Comparison of ENCODE assay signal across 10 mouse cellular contexts in the genomic region with DNA sequence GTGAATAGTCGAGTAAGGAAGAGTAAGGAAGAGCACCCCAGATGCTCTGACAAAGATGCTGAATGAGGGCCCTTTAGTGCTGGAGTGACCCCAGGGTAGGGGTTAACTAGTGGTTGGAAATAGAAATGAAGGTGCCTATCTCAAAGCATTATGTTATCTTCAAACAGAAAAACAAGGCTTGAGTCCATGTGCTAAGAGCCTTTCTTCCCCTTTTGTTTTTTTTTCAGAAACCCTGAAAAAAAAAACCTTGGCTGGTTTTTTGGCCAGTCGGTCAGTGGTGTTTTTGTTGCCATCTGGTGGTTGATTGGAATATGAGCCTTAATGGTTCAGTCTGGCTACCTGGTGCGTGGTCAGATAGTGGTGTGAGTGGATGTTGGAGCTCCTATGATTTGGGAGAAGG. TPM values are rescaled to one million over a fixed set of nuclear protein-coding genes. Genes with fewer than 3 reads are reported as not detected.
DNase-seq lines count a peak whose midpoint lies in the region; ATAC-seq and TF ChIP-seq lines count a peak whose summit lies in the region.
"Had no signal": no experiment of that assay in that cellular context is flagged by ENCODE, and none has a peak within 500 bp of the region (broad histone marks: within the 10 kb centered on the region; RNA-seq: fewer than 3 reads in every experiment).

No protein-coding gene starts in this region.

- TF ChIP-seq CTCF in forebrain, postnatal 0 days (IDR thresholded peaks at IDR 0.05; ENCODE audit: low read depth): peak; percentile 67
- TF ChIP-seq CTCF in lung, embryonic 14.5 days (IDR thresholded peaks at IDR 0.05; ENCODE audit: low read depth): peak; percentile 62

- no peaks in the 10 kb centered on the region for H3K4me1 ChIP-seq in forebrain, postnatal 0 days (ENCODE audit: insufficient read depth)
- H3K4me1 ChIP-seq in forebrain, embryonic 13.5 days: no peaks in the 10 kb centered on the region
- peaks cover 3% of the 10 kb centered on the region; the same call in 1 of the 2 replicates for H3K4me1 ChIP-seq in lung, embryonic 14.5 days (ENCODE audit: insufficient read depth)
- H3K4me1 ChIP-seq in liver, embryonic 11.5 days (replicated peaks; ENCODE audit: control insufficient read depth, insufficient read depth, low read length): no peaks in the 10 kb centered on the region
- H3K4me1 ChIP-seq: embryonic facial prominence, embryonic 15.5 days had no signal

- no peak overlapping the region for H3K27ac ChIP-seq in forebrain, postnatal 0 days (ENCODE audit: low read depth, low read length)
- H3K27ac ChIP-seq in forebrain, embryonic 13.5 days: no peak overlapping the region
- no peak overlapping the region for H3K27ac ChIP-seq in lung, embryonic 14.5 days (ENCODE audit: low read depth)
- no peak overlapping the region for H3K27ac ChIP-seq in liver, embryonic 11.5 days (ENCODE audit: low read depth, low read length)
- H3K27ac ChIP-seq: embryonic facial prominence, embryonic 15.5 days had no signal

- H3K4me2 ChIP-seq in forebrain, postnatal 0 days (ENCODE audit: low read depth): no peak overlapping the region
- H3K4me2 ChIP-seq in forebrain, embryonic 13.5 days: no peak overlapping the region
- H3K4me2 ChIP-seq in lung, embryonic 14.5 days: no peak overlapping the region
- no peak overlapping the region for H3K4me2 ChIP-seq in liver, embryonic 11.5 days
- H3K4me2 ChIP-seq: embryonic facial prominence, embryonic 15.5 days had no signal

- no peaks in the 10 kb centered on the region for H3K9me3 ChIP-seq in forebrain, postnatal 0 days (ENCODE audit: low read length)
- H3K9me3 ChIP-seq in forebrain, embryonic 13.5 days (replicated peaks): no peaks in the 10 kb centered on the region
- no peaks in the 10 kb centered on the region for H3K9me3 ChIP-seq in lung, embryonic 14.5 days (ENCODE audit: low read depth, low read length)
- no peaks in the 10 kb centered on the region for H3K9me3 ChIP-seq in liver, embryonic 11.5 days (ENCODE audit: control insufficient read depth, low read length)
- H3K9me3 ChIP-seq: embryonic facial prominence, embryonic 15.5 days had no signal

- WGBS in forebrain, postnatal 0 days: 20% methylated on average over 3 of the region's 3 CpGs
- WGBS in forebrain, embryonic 13.5 days: 21% methylated on average over 3 of the region's 3 CpGs
- 23% methylated on average over 3 of the region's 3 CpGs for WGBS in lung, embryonic 14.5 days
- WGBS in liver, embryonic 11.5 days: 28% methylated on average over 3 of the region's 3 CpGs

- H3K4me3 ChIP-seq in forebrain, postnatal 0 days (ENCODE audit: low read depth, low read length): no peak overlapping the region
- H3K4me3 ChIP-seq in forebrain, embryonic 13.5 days: no peak overlapping the region
- no peak overlapping the region for H3K4me3 ChIP-seq in lung, embryonic 14.5 days (ENCODE audit: low read depth, low read length)
- no peak overlapping the region for H3K4me3 ChIP-seq in liver, embryonic 11.5 days (ENCODE audit: low read depth, low read length)
- H3K4me3 ChIP-seq: embryonic facial prominence, embryonic 15.5 days had no signal

- H3K27me3 ChIP-seq in forebrain, postnatal 0 days (ENCODE audit: insufficient read depth, low read length): no peaks in the 10 kb centered on the region
- H3K27me3 ChIP-seq in forebrain, embryonic 13.5 days: no peaks in the 10 kb centered on the region
- H3K27me3 ChIP-seq in lung, embryonic 14.5 days (ENCODE audit: insufficient read depth, low read length): no peaks in the 10 kb centered on the region
- no peaks in the 10 kb centered on the region for H3K27me3 ChIP-seq in liver, embryonic 11.5 days (replicated peaks; ENCODE audit: control insufficient read depth, insufficient read depth, low read length)
- H3K27me3 ChIP-seq: embryonic facial prominence, embryonic 15.5 days had no signal

- no peak for ATAC-seq in forebrain, postnatal 0 days
- no peak for ATAC-seq in forebrain, embryonic 13.5 days
- ATAC-seq in lung, embryonic 14.5 days (ENCODE audit: insufficient read depth): no peak
- ATAC-seq in common myeloid progenitor, adult 5-6 weeks (replicated peaks; ENCODE audit: low read depth, poor library complexity, severe bottlenecking): peak; percentile 64
- peak; percentile 39; the same call in 1 of the 2 replicates for ATAC-seq in monocyte, adult 5-6 weeks (replicated peaks; ENCODE audit: insufficient number of reproducible peaks, low FRiP score, low TSS enrichment, poor library complexity, severe bottlenecking)
- ATAC-seq in liver, embryonic 11.5 days (replicated peaks; ENCODE audit: low FRiP score): no peak

- peak; percentile 58 for DNase-seq in forebrain, postnatal 0 days
- DNase-seq in lung, embryonic 14.5 days: peak; percentile 74
- DNase-seq in lung, adult 18-20 months: no peak
- no peak for DNase-seq in spleen, postnatal 10 days (ENCODE audit: low spot score in 2 of 2)
- no peak for DNase-seq in liver, embryonic 11.5 days (ENCODE audit: low spot score)
- DNase-seq: kidney, postnatal 25 days had no signal

- no peak overlapping the region for H3K9ac ChIP-seq in forebrain, postnatal 0 days
- no peak overlapping the region for H3K9ac ChIP-seq in forebrain, embryonic 13.5 days
- H3K9ac ChIP-seq in lung, embryonic 14.5 days: no peak overlapping the region
- H3K9ac ChIP-seq in liver, embryonic 11.5 days (ENCODE audit: low read depth, low read length): no peak overlapping the region
- H3K9ac ChIP-seq: embryonic facial prominence, embryonic 15.5 days had no signal

- H3K36me3 ChIP-seq in forebrain, postnatal 0 days (ENCODE audit: insufficient read depth): no peaks in the 10 kb centered on the region
- H3K36me3 ChIP-seq in forebrain, embryonic 13.5 days (ENCODE audit: poor library complexity, severe bottlenecking): no peaks in the 10 kb centered on the region
- H3K36me3 ChIP-seq in lung, embryonic 14.5 days (ENCODE audit: insufficient read depth): no peaks in the 10 kb centered on the region
- H3K36me3 ChIP-seq in liver, embryonic 11.5 days (ENCODE audit: control insufficient read depth, insufficient read depth, low read length): no peaks in the 10 kb centered on the region
- H3K36me3 ChIP-seq: embryonic facial prominence, embryonic 15.5 days had no signal

RNA-seq across cellular contexts. Expression of a gene that starts 19.7 kb away (rescaled TPM):
- 9.6 and 11.3 TPM in 2 replicates for total RNA-seq in forebrain, postnatal 0 days (2014; rRNA removed)
- polyA plus RNA-seq in forebrain, postnatal 0 days (2015; fragmentation: Nextera tagmentation; extraction: Ambion mirVana): 0.42 and 1.0 TPM in 2 replicates
- 0.37 and 0.49 TPM in 2 replicates for polyA plus RNA-seq in forebrain, embryonic 13.5 days (2015; fragmentation: Nextera tagmentation; extraction: Ambion mirVana)
- polyA plus RNA-seq in lung, embryonic 14.5 days (2014; fragmentation: Nextera tagmentation; extraction: Ambion mirVana): 0.42 and 0.51 TPM in 2 replicates
- total RNA-seq in common myeloid progenitor, adult 5-6 weeks (2017): not detected in 2 replicates
- 0.10 TPM in 1 of 3 replicates, not detected in the others for total RNA-seq in monocyte, adult 5-6 weeks (2017)
- 0.05 and 0.08 TPM in 2 replicates for polyA plus RNA-seq in liver, embryonic 11.5 days (2014; fragmentation: Nextera tagmentation; extraction: Ambion mirVana)

RNA-seq across cellular contexts. Expression of a gene that starts 45.3 kb away (rescaled TPM):
- 30.4 and 34.7 TPM in 2 replicates for total RNA-seq in forebrain, postnatal 0 days (2014; rRNA removed)
- 8.1 and 13.9 TPM in 2 replicates for polyA plus RNA-seq in forebrain, postnatal 0 days (2015; fragmentation: Nextera tagmentation; extraction: Ambion mirVana)
- 12.9 and 13.4 TPM in 2 replicates for polyA plus RNA-seq in forebrain, embryonic 13.5 days (2015; fragmentation: Nextera tagmentation; extraction: Ambion mirVana)
- polyA plus RNA-seq in lung, embryonic 14.5 days (2014; fragmentation: Nextera tagmentation; extraction: Ambion mirVana): 2.9 and 4.5 TPM in 2 replicates
- 15.5 and 20.9 TPM in 2 replicates for total RNA-seq in common myeloid progenitor, adult 5-6 weeks (2017)
- total RNA-seq in monocyte, adult 5-6 weeks (2017): 5.3 to 23.6 TPM (median 8.3 TPM) in 3 replicates
- polyA plus RNA-seq in liver, embryonic 11.5 days (2014; fragmentation: Nextera tagmentation; extraction: Ambion mirVana): 3.4 and 3.6 TPM in 2 replicates

Comparison
In these comparisons a context has a peak if more than half of its experiments do, and no peak if none do; other contexts are left out.
1. DNase-seq: peak in forebrain, postnatal 0 days (single experiment) and lung, embryonic 14.5 days (single experiment); none in lung, adult 18-20 months (0 of 2), spleen, postnatal 10 days (0 of 2) and liver, embryonic 11.5 days (single experiment).
2. ATAC-seq: peak in common myeloid progenitor, adult 5-6 weeks (single experiment) and monocyte, adult 5-6 weeks (single experiment); none in forebrain, postnatal 0 days (single experiment), forebrain, embryonic 13.5 days (single experiment), lung, embryonic 14.5 days (single experiment) and liver, embryonic 11.5 days (single experiment).